Mouse (Mus musculus) lung, adult 18-20 months (tissue): ENCODE measurements at regions not wholly inside any gene's neighbourhood (a gene's known extent, or its start where the extent isn't known, plus 50 kb on each side); places are given as distances from the start of the nearest gene placed in this dataset.

Experiments used
- DNase-seq, 2 experiments: peaks; one replicate each; pipeline ENCODE4 v3.0.0; 2022; ENCODE audit warnings: mixed read lengths in 2 of 2

GRCm38 (mm10) chr1:153962161-153962720 lies 62.2 kb upstream of the Teddm2 start:
- peak; percentile 16 to 47 for DNase-seq

GRCm38 (mm10) chr1:153963744-153964342 lies 63.8 kb upstream of the Teddm2 start:
- peak; percentile 11 to 26 for DNase-seq

- DNase-seq: no peak
Observed at GRCm38 (mm10) chr1:153969401-153969800, 69.4 kb upstream of the Teddm2 start.

GRCm38 (mm10) chr1:153974300-153974699 lies 74.3 kb upstream of the Teddm2 start:
- DNase-seq: no peak

GRCm38 (mm10) chr1:153977963-153978726 lies 78.1 kb upstream of the Teddm2 start:
- no peak for DNase-seq

GRCm38 (mm10) chr1:153980886-153981285 lies 80.9 kb upstream of the Teddm2 start:
- DNase-seq: peak; percentile 17 to 30

- no peak for DNase-seq
Observed at GRCm38 (mm10) chr1:153985595-153985994, 85.6 kb upstream of the Teddm2 start.

- no peak for DNase-seq
Observed at GRCm38 (mm10) chr1:153986632-153987031, 86.6 kb upstream of the Teddm2 start.

- DNase-seq: no peak
Observed at GRCm38 (mm10) chr1:153988297-153988696, 88.3 kb upstream of the Teddm2 start.

- DNase-seq: no peak
Observed at GRCm38 (mm10) chr1:153990651-153991435, 90.8 kb upstream of the Teddm2 start.

- DNase-seq: no peak
Observed at GRCm38 (mm10) chr1:153992466-153992865, 92.4 kb upstream of the Teddm2 start.

- no peak for DNase-seq
Observed at GRCm38 (mm10) chr1:153994871-153995270, 94.8 kb upstream of the Teddm2 start.

GRCm38 (mm10) chr1:153997201-153998181 lies 97.5 kb upstream of the Teddm2 start:
- no peak for DNase-seq

- DNase-seq: no peak
Observed at GRCm38 (mm10) chr1:153999776-154000175, 99.7 kb upstream of the Teddm2 start.

GRCm38 (mm10) chr1:154003669-154004068 lies 103.6 kb upstream of the Teddm2 start:
- DNase-seq: no peak

GRCm38 (mm10) chr1:154004647-154005046 lies 104.6 kb upstream of the Teddm2 start:
- DNase-seq: no peak

- DNase-seq: no peak
Observed at GRCm38 (mm10) chr1:154006055-154006454, 106.0 kb upstream of the Teddm2 start.

- no peak for DNase-seq
Observed at GRCm38 (mm10) chr1:154007440-154007839, 107.4 kb upstream of the Teddm2 start.

GRCm38 (mm10) chr1:154008593-154009310 lies 108.7 kb upstream of the Teddm2 start:
- DNase-seq: no peak

- DNase-seq: no peak
Observed at GRCm38 (mm10) chr1:154010681-154011080, 110.7 kb upstream of the Teddm2 start.

- no peak for DNase-seq
Observed at GRCm38 (mm10) chr1:154016516-154016915, 116.5 kb upstream of the Teddm2 start.
